Mouse (Mus musculus) layer of hippocampus, adult 8-10 months (tissue): ENCODE measurements around the gene Sephs2. TPM values are rescaled to one million over a fixed set of nuclear protein-coding genes. Genes with fewer than 3 reads are reported as not detected.
"Not testable (repeated sequence)": the region's sequence is repeated elsewhere in the genome, so short reads cannot be mapped to it uniquely, and the experiment has no call there.

Experiments used
- DNase-seq, 2 experiments: peaks; one replicate each; pipeline ENCODE4 v3.0.0; 2022; ENCODE audit warnings: low spot score in 2 of 2
- total RNA-seq, 4 experiments: library from RNA; stranded (reverse); gene quantifications; 2 replicates each; pipeline ENCODE4 v1.2.4; 2022

Gene Sephs2
- total RNA-seq, 4 experiments from 2014 or later, result 36.9 to 43.1 (median 40.0) TPM

DNA sequence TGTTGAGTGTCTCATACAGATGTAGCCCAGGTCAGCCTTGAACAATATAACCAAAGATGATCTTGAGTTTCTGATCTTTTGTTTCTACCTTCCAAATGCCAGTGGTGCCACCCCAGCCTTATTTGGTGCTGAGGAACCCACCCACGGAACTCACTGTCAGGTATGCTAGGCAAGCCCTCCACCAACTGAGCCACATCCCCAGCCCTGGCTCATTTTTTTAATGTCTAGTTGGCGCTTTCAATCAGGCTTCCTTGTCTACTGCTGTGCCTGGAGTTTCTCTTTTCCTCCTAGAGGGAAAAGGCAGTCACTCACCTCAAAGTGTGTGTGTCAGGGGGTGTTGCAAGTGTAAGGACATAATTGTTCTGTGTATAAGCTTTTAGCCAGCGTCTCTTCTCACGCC, 2.8 kb downstream of the Sephs2 start:
- DNase-seq, result no peak

GRCm38 (mm10) chr7:127270666-127271065, 3.2 kb downstream of the Sephs2 start:
- no peak for DNase-seq

- no peak for DNase-seq
These were observed 3.6 kb downstream of the Sephs2 start for GRCm38 (mm10) chr7:127270256-127270655.

- no peak for DNase-seq
These were observed 10.3 kb downstream of the Sephs2 start for GRCm38 (mm10) chr7:127263526-127263925.

- no peak for DNase-seq
These were observed 11.5 kb downstream of the Sephs2 start for GRCm38 (mm10) chr7:127262218-127262961.

GRCm38 (mm10) chr7:127260309-127261111, 13.3 kb downstream of the Sephs2 start, which contains the start of gene Dctpp1:
Dctpp1 (minus strand) TSS chr7:127260709.
- peak; percentile 99 for DNase-seq

- no peak for DNase-seq
These were observed 14.5 kb downstream of the Sephs2 start for GRCm38 (mm10) chr7:127259186-127259905.

- no peak for DNase-seq
These were observed 17.3 kb downstream of the Sephs2 start for GRCm38 (mm10) chr7:127256518-127256917.

GRCm38 (mm10) chr7:127255965-127256364, 17.9 kb downstream of the Sephs2 start:
- no peak for DNase-seq

DNA sequence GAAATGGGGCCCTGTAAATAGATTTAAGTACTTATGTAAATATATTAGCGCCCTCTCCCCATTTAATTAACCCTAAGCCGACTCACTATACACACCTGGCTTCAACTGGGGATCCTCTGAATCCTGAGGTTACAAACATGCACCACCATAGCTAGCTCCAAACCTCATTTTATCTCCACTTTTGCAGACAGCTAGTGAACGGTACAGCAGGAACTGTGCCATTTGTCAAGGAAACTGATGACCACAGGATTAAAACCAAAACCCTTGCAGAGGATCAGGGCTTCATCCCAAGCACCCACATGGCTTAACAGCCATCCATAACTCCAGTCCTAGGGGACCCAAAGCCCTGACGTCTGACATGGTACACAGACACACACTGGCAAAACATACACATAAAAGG, 18.8 kb downstream of the Sephs2 start:
- DNase-seq, result no peak

DNA sequence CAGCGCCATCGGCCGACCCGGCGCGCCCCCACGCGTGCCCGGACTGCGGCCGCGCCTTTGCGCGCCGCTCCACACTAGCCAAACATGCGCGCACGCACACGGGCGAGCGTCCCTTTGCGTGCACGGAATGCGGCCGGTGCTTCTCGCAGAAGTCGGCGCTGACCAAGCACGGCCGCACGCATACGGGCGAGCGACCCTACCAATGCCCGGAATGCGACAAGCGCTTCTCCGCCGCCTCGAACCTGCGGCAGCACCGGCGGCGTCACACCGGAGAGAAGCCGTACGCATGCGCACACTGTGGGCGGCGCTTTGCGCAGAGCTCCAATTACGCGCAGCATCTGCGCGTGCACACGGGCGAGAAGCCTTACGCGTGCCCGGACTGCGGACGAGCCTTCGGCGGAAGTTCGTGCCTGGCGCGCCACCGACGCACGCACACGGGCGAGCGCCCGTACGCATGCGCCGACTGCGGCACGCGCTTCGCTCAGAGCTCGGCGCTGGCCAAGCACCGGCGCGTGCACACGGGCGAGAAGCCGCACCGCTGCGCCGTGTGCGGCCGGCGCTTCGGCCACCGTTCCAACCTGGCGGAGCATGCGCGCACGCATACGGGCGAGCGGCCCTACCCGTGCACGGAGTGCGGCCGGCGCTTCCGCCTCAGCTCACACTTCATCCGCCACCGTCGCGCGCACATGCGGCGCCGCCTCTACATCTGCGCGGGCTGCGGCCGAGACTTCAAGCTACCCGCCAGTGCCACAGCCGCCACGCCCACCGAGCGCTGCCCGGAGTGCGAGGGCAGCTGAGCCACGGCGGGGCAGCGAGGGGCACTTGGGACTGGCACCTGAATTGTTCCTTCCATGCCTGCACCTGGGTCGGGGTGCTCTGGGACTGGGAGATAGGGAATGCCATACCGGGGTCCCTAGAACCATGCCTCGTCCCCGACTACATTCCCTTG, 19.8 kb downstream of the Sephs2 start:
- peak; percentile 91 to 95 for DNase-seq

- DNase-seq, result no peak
These were observed 20.5 kb downstream of the Sephs2 start for GRCm38 (mm10) chr7:127253341-127253740.

GRCm38 (mm10) chr7:127252414-127252813, 21.4 kb downstream of the Sephs2 start:
- DNase-seq, result no peak

DNA sequence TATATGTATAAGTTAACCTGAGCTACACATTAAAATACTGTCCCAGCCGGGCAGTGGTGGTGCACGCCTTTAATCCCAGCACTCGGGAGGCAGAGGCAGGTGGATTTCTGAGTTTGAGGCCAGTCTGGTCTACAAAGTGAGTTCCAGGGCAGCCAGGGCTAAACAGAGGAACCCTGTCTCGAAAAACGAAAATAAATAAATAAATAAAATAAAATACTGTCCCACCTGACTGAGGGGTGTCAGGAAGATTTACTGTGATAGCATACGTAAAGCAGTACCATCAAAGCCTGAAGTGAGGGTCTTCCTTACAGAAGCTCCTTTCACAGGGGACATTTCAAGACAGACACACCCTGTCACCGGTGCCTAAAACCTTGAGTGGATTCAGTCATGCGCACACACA, 23.3 kb downstream of the Sephs2 start:
- DNase-seq, result not testable (repeated sequence)

DNA sequence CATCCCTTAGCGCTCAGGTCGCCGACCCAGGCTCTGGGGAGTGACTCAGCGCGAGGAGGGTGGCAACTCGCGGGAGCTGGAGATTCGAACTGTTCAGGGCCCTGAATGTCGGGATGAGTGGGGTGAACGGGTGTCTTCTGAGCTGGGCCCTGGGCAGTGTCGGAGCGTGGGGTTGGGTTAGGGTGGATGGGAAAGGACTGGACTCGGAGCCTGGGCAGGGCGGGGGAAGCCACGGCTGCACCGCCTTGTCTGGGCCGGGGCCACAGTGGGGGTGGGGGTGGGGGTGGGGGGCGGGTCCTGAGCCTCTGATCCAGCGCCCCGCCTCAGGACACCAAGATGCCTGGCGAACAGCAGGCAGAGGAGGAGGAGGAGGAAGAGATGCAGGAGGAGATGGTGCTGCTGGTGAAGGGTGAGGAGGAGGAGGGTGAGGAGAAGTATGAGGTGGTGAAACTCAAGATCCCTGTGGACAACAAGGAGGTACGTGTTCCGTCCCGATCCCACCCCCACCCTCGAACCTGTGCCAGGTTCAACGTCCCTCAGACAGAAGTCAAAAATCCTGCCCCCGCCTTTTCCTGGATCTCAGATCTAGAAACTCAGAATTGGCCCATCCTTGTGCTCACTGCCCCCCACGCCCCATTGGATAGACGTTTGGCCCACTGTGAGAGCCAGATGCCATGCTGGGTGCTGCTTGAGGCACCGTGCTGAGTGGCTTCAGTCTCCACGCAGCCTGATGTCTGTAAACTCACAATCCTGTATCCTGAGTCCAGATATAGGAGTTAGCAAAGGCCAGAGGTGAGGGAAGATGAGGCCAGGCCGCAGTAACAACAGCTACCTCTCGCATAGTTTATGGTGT, 29.0 kb downstream of the Sephs2 start:
- DNase-seq, result no peak

GRCm38 (mm10) chr7:127243870-127244657, 29.8 kb downstream of the Sephs2 start, which contains the start of gene Zfp771:
Zfp771 (plus strand) TSS chr7:127244274.
- peak; percentile 89 for DNase-seq

GRCm38 (mm10) chr7:127243361-127243867, 30.4 kb downstream of the Sephs2 start:
- no peak for DNase-seq

- DNase-seq, result no peak
These were observed 39.1 kb downstream of the Sephs2 start for GRCm38 (mm10) chr7:127234777-127235176.

DNA sequence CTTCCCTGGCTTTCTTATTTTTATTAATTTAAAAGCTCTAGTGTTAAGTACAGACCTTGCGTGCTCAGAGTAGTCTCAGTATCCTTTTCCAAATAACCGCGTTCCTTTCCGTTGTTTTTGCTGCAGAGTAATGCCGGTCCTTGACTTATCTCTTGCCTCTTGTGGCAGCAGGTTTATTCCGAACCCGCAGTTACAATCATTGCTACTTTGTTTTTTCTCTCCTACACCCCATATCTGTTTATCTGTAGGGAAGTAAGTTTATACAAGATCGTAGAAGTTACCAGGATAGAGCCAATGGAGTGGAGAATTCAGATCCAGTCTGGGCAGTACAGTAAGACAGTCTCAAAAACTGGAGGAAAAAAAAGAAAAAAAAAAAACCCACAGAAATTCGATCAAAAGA, 40.1 kb downstream of the Sephs2 start:
- no peak for DNase-seq
